Mouse (Mus musculus): ENCODE results near the gene Il18bp. TPM values are rescaled to one million over a fixed set of nuclear protein-coding genes. Genes with fewer than 3 reads are reported as not detected.
A peak's percentile ranks its signal among the peaks of the same experiment; 100 is the strongest.
"Not testable (repeated sequence)": the region's sequence is repeated elsewhere in the genome, so short reads cannot be mapped to it uniquely, and the experiment has no call there.

Gene Il18bp
- 5.6 and 5.8 TPM in 2 replicates for total RNA-seq (2021)
- long read RNA-seq, experiment 1, partial matches to known transcripts = 2 of 4 reads
- long read RNA-seq, experiment 1, other reads (novel, unspliced or antisense) = 1 of 4 reads
- long read RNA-seq, experiment 2, partial matches to known transcripts = 3 of 6 reads
- long read RNA-seq, experiment 2, other reads (novel, unspliced or antisense) = 2 of 6 reads

DNA sequence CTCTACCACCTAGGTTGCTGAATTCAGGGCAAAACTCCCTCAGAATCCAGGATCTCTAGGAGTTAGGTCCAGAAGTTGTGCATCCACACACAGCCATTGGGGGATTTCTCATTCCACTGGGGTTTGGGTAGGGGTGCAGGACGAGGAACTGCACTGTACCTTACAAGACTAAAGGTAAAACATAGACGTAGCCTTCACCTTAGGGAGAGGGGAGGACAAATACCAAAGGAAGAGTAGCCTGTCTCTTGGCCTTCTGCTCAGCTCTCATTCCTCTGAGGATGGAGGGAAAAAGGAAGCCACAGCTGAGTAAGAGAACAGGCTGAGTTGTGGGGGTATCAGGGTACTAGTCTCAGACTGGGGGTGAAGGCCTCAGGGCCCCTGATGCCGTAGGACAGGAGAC lies at the start of gene Il18bp:
Gene Il18bp (minus strand): TSS at position 101 of the 400 bp plus-strand sequence.
- no peak for DNase-seq

DNA sequence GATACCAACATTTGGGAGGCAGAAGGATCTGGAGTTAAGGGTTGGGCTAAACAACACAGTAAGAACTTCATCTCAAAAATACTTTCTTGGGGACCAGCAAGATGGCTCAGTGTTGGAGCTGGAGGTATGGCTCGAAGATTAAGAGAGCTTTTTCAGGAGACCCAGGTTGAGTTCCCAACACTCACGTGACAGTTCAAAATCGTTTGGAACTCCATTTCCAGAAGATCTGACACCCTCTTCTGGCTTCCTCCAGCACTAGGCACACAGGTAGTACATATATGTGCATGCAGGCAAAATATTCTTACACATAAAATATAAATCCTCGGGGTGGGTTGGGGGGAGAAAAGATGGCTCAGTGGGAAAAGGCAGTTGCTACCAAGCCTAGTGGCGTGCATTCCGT lies 47.9 kb upstream of the Il18bp start:
- DNase-seq = no peak

DNA sequence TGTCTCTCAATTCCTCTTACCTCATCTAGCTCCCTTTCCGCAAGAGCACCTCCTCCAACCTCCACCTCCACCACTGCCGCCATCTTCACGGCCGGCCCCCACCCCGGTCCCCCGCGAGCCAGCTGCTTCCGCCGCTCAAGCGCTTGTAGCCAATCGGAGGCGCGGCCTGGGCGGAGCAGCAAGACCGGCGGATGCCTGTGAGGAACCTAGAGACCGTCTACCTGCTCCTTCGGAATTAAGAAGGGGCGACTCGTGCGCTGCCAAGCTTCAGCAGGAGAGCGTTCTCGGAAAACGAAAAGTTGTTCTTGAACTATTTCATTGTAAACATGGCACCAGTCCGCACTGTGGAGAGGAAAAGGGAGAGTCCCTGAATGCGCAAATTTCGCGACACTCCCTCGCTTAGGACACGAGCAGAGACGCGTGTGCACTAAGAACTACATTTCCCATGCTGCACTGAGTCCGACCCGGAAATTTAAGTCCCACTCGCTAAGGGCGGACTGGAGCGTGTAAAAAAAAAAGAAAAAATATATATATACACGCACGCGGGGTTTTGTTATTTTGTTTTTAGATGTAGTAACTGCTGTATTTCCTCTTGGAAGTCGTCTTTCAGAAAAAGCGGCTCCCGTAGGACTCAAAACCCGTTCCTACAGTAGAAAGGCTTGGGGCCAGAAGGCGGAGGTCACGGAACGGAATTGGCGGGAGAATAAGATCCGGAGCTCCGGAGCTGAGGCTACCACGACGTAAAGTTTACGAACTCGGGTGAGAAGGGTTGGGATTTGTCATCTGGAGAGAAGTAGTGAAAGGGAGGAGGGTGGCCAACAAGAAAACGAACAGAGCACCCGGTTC lies 46.8 kb upstream of the Il18bp start, which contains the start of the genes Rnf121, Xndc1 and Xntrpc:
Gene Rnf121 (minus strand): TSS at position 424 of the 846 bp plus-strand sequence.
Gene Xndc1 (plus strand): TSS at position 466 of the 846 bp plus-strand sequence.
Gene Xntrpc (plus strand): TSS at position 668 of the 846 bp plus-strand sequence.
- peak; percentile 97 for DNase-seq

DNA sequence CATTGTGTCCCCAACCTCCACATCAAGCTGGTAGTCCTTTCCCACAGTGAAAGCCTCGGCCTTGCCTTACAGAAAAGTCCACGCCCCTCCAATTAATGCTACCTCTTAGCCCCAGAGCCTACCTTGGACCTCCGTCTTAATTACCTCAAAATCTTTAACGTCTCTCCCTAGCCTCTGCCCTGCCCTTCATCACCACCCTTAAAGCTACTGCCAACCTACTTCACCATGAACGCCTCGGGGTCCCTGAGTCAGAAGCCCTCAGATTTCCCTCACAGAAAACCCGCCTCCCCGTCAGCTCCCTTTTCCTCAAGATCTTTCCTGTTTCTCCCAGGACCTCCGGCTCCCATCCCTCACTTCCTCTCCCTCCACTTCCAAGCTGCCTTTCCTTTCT lies 46.2 kb upstream of the Il18bp start:
- DNase-seq = no peak

DNA sequence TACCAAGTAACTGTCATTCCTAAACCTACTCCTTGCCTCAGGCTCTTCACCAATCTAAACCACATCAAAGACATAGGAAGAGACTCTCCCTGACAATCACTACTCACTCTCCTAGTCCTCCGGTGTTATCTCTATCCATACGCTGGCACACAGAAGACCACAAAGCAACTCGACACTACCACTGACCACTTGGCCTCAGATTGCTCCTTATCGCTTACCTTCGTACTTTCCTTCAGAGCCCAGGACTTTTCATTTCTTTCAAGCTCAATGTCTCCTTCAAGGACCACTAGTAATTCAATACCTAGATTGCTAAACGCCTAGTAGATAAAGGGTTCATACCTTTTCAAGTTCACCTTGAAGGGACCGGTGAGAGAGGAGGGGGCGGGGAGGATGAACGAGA lies 45.4 kb upstream of the Il18bp start:
- DNase-seq = no peak

DNA sequence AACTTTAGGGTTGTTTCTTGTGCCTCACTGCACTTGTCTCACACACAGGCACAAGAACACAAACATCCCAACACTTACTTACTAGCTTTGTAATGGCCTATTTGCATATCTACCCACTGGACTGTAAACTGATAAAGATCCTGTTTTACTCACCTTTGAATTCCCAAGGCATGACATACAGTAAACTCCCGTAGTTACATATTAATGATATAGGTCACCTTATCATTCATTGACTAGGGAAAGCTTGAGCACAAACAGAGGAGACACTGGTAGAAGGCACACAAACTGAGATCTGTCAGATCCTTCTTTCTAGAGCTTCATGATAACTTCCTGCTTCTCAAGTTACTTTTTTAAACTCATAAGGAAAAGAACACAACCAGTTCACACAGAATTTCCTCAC lies 43.7 kb upstream of the Il18bp start:
- no peak for DNase-seq

DNA sequence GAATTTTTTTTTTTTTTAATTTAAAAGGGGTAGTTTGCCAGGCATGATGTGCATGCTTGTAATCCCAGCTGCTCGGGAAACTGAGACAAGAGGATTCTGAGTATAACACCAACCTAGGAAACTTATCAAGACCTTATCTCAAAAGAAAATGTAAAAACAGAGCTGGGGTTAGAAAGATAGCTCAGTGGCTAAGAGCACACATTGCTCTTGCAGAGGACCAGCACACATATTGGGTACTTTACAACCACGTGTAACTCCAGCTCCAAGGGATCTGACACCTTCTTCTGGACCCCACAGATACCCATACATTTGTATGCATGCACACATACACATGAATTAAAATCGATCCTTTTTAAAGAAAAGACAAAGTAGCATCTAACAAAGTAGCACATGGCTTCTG lies 42.9 kb upstream of the Il18bp start:
- no peak for DNase-seq

DNA sequence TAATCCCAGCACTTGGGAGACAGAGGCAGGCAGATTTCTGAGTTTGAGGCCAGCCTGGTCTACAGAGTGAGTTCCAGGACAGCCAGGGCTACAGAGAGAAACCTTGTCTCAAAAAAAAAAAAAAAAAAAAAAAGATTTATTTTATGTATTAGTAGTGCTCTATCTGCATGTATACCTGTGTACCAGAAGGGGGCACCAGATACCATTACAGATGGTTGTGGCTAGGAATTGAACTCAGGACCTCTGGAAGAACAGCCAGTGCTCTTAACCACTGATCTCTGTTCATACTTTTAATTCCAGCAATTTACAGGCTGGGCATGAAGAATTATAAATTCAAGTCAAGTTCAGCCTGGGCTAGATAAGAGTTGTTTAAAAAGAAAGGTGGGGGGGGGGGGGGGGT lies 30.0 kb upstream of the Il18bp start:
- not testable (repeated sequence) for DNase-seq

DNA sequence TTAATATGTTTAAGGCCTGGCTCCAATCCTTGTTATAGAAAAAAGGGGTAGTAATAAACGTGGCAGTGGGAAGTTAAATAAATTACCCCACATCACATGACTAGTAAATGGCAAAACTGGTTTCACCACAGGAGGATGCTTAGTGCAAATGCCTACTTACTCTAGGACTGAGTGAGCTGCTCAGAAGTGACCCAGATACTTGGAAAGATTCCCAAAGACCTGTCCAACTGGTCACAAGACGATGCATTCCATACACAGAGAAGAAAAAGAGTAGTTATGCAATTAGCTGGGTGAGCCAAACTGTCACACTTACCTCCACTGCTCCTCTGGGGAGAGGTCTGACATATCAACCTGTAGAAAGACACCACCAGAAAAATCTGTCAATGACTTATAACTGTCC lies 23.8 kb upstream of the Il18bp start:
- DNase-seq = no peak

DNA sequence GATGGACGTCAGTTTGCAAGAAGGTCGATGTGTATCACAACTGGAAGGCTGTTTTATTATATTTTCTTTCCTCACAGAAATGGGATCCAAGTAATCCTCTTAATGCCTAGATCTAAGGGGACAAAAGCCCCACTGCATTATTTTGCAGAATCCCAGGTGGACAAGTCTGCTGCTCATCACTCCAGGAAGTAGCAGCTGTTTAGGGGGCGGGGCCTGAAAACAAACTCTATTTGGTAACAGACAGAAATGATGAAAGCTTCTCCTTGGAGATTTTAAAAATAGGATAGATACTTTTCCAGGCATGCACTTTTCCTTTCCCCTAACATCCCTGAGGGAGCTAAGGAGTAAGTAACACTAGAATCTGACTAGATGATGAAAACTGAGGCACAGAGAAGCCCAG lies 18.8 kb upstream of the Il18bp start:
- no peak for DNase-seq

DNA sequence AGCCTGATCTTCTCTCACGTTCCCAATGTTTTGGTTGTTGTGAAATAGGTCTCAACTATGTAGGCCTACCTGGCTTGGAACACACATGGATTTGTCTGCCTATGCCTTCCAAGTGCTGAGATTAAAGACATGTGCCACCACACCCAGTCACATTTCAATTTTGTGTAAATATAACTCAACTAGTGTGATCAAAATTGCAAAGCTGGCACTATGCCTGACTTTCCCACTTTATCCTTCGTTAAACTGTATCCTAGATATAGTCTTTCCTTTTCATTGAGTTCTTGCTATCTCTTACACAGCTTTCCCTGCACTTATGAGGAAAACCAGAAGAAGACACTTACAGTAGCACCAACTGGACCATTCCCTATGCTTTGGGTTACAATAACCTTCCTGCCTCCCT lies 17.0 kb upstream of the Il18bp start:
- no peak for DNase-seq

DNA sequence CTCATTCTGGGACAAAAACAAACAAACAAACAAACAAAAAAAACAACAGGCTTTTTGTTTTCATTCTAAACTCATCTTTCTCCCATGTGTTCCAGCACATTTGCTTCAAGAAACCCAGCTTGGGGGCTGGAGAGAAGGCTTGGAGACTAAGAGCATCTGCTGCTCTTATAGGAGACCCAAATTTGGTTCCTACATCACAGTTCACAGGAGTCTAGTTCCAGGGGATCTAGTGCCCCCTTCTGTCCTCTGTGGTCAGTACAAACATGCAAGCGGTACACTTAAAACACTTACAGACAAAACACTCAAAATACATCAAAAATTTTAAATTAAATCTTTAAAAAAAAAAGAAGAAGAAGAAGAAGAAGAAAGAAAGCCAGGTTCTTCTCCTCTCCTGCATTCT lies 16.4 kb upstream of the Il18bp start:
- DNase-seq = peak; percentile 44

DNA sequence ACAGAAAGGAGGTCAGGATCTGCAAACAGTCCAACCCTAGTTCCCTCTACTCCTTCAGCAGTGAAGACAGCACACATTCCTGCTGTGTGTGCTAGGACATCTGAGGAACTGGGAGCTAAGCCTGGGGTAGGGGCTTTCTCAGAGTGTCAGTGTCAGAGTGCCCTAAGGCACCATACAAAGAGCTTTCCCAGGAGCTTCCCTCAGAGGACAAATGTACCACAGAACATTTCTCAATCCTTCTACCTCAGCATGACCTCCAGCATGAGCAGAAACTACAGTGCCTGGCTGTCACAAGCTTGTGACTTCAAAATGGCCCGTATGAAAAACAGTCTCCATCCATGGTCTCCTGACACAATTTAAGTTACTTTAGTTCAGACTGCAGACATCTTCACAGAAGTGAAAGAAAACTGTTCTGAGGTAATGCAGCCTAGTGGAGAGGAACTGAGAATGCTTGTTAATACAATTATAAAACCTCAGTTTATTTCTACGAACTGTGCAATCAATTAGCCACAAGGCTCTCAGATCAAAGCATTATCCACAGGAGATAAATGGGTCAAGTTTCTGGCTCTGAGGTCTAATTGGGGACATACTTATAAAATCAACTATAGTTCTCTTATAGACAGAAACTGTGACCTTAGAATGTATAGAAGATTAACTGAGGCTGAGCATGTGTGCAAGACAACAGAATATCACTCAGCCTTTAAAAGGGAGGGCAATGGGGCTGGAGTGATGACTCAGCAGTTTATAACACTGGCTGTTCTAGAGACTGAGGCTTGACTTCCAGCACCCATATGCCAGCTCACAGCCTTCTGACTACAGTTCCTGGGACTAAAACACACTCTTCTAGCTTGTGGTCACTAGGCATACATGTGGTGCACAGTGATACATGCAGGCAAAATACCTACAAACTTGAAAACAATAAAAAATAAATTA lies 7.0 kb upstream of the Il18bp start:
- no peak for DNase-seq

DNA sequence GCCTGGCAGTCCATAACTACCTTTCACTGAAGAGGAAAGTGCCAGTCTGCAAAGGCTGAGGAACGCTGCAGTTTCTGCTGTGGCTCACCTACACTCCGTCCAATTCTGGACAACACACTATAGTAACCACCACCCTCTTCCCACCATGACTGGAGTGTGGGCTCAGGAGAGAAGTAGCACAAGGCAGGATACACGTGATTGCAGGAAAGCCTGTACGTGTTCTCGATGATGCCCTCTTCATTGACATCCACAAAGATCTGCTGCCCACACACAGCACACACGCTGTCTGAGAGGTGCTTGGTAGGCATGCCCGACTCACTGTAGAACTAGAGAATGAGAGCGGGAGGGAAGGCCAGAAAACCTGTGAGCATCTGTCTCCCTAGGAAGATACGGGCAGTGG lies 5.3 kb upstream of the Il18bp start:
- no peak for DNase-seq

DNA sequence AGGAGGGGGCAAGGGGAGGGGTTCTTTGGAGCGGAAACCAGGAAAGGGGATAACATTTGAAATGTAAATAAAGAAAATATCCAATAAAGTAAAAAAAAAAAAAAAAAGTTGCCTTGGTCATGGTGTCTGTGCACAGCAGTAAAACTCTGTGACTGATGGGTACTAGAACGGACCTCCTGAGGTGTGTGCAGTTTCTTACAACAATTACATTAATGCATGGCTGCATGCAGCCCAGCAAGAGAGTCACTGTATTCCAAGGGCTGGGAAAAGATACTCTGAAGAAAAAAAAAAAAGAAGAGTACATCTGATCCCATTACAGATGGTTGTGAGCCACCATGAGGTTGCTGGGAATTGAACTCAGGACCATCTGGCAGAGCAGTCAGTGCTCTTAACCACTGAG lies 2.4 kb upstream of the Il18bp start:
- not testable (repeated sequence) for DNase-seq

DNA sequence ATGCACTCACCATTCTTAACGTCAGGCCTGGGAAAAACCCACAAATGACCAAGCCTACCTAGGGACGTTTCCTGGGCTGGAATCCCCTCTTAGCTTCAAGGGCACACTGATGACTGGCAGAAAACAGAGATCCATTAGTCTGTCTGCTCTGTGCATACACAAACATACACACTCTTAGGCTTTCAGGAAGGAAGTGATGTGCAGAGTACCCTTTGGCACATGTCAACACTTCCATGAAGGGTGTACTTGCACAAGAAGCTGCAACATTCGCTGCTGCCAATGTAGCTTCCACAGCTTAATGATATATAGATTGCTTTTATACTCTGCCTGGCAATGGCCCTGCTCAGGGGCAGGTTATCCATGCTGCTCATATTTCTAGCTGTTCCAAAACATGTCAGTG lies 872 bp upstream of the Il18bp start:
- DNase-seq = no peak

DNA sequence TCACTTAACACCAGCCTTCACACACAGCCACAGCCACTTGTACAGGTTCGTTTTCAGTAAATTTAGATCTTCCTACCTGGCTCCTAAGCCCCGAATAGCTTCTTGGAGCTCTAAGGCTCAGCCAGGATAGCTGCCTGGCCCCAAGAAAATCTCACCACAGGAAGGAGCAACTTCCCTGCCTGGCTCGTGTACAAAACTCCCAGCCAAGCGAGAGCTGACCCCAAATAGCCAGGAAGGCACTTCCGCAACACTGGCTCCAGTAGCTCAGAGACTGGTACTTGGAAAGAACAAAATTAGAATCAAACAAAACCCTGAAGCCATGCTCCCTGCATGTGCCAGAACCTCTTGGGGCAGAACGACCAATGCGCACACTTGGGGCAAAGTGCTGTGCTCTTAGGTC lies 456 bp downstream of the Il18bp start:
- peak; percentile 39 for DNase-seq

DNA sequence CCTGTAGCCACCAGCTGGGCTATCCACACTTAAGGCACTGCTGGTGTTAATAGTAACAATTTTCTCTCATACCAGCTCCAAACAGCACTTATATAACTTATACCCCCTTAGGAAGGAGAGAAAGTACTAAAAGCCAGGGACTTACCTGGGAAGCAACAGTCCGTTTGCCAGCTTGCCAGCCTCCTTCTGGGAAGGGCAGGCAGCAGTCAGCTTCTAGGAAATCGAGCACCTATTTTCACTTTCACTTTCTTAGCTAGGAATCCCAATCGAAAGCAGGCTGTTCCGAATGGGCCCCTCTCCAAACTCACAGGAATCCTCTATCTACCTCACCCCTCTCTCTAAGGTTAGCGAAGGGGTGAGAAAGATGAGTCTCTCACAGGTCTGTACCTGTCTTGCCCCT lies 1.0 kb downstream of the Il18bp start:
- DNase-seq = peak; percentile 58

DNA sequence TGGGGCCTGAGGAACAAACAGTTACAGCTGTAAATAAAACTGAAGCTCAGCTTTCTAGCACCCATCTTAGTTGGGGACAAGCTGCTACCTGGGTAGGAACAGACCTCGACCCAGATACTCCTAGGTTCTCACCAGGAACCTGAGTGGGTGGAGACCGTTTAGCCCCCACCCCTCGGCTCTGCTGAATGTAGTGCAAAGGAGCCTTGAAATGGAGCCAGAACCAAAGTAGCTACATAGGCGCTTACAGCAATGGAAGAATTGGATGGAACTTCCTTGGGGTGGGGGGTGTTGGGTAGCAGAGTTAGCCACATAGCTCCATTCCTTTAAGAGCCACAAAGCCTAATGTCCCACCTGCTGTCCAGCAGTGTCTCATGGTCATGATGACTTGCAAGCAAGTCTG lies 1.6 kb downstream of the Il18bp start:
- peak; percentile 44 for DNase-seq

DNA sequence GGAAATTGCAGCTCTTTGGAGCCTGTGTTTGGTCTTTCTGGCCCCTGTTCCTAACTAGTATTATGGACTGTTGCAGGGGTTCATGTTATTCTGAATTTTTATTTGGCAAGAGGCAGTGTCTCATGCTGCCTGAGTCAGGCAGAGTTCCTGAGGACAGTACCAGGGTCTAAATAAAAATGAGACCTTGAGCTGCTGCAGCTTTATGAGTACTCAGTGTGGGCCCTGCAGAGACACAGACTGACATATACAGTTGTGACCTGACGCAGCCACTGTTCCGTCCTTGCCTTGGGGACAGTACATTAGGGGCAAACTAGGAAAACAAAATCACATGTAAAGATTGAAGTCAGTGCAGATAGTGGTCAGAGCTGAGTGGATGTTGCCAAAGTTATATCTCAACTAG lies 3.5 kb downstream of the Il18bp start:
- peak; percentile 33 for DNase-seq

DNA sequence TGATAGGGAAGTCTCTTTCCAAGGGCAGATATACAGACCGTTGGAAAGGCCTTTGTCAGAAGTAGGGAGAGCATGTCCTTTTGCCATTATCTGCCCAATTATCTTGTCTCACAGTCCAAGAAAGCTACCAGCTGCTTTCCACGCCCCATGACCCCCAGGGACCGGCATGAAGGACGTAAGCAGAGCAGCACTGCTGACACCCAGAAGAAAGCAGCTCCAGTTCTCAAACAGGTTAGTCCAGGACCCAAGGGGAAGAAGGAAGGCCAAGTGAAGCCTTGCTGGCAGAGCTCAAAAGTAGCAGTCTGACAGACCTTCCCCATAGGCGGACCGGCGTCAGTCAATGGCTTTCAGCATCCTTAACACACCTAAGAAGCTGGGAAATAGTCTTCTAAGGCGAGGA lies 5.1 kb downstream of the Il18bp start:
- DNase-seq = no peak

DNA sequence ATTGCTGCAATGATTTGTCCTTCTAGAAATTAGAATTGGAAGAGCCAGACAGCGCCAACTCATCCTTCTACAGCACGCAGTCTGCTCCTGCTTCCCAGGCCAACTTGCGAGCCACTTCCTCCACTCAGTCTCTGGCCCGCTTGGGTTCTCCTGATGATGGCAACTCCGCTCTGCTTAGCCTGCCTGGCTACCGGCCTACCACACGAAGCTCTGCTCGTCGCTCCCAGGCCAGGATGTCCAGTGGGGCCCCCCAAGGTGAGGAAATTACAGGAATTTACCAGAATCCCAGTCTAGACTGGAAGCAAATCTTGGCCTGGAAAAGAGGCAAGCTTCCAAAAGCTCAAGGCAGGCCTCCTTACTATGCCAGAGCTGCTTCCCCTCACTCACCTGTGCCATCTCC lies 6.6 kb downstream of the Il18bp start:
- no peak for DNase-seq

DNA sequence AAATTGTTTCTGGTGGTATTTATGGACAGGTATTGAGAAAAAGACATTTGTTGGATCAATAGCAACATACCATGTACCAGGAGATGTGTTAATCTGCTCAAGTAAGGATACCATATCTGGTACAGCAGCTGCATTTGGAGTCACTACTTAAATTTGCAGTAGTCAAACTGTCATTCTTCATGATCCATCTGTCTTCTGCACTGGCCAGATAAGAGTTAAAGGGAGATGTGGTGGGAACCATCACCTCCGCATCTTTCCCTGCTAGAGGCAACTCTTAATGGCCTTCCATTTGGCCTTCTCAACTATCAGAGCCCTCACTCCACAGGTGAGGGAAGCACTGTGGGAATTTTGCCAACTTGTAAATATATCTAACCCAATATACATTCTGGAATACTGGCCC lies 12.0 kb downstream of the Il18bp start:
- DNase-seq = no peak
